Mouse (Mus musculus) WW6 (cell line): Measurements from ENCODE around the gene Gm20517.
"Not testable (repeated sequence)": the region's sequence is repeated elsewhere in the genome, so short reads cannot be mapped to it uniquely, and the experiment has no call there.

ENCODE experiments used
- DNase-seq: peaks from one replicate; pipeline ENCODE4 v3.0.0-alpha.2; 2013; ENCODE audit warnings: low read depth, low spot score

The Gm20517 gene

DNA sequence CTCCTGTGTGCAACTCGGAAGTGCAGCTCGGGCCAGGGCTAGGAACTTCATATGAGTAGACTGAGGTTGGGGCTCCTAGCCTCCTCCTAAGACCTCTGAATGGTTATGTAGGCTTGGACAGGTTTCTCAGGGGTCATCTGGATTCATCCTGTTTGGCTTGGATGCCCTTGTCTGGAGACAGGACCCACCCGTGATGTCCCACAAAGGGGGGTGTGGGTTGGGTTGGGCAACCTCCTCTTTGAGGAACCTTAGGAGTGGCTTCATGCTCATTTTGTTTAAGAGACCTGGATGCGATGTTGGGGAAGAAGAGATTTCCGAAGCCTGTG, 14.6 kb upstream of the Gm20517 start:
- DNase-seq: no peak

- DNase-seq: no peak
Observed at GRCm38 (mm10) chr17:47597261-47597660, 14.1 kb upstream of the Gm20517 start.

GRCm38 (mm10) chr17:47597838-47598579, 13.4 kb upstream of the Gm20517 start:
- peak; percentile 46 for DNase-seq

GRCm38 (mm10) chr17:47598580-47599304, 12.6 kb upstream of the Gm20517 start:
- DNase-seq: not testable (repeated sequence)

DNA sequence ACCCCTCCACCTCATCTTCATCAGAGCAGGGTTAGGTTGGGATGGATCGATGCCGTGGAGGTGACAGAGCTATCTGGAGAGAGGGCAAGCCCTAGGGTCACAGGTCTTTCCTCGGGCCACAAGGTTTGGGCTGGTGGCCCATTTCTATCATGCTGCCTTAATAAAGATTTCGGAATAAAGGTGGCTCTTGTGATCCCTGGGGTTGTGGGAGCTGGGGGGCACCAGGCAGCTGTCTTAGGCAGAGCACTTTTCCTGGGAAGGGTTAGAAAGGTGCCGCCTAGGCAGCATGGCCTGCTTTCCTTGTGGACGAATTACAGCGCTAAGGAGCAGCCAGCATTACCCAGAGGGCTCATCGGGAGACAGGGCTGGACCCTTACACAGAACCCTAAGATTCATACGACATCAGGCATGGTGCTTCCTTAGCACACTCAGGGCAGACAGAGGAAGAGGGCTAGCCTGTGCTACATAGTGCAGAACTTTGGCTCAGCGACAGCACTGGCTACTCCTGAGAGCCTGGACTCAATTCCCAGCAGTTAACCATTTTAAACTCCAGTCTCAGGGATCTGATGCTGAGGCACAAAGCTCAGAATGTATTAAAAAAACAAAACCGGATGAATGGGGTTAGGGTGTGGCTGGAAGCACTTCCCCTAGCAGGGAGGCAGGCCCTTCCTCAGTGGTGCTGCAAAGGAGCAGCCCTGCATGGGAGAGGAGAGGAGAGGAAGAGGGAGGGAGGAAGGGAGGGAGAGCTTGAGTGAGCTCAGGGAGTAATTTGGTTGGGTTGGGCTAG, 11.7 kb upstream of the Gm20517 start:
- no peak for DNase-seq

DNA sequence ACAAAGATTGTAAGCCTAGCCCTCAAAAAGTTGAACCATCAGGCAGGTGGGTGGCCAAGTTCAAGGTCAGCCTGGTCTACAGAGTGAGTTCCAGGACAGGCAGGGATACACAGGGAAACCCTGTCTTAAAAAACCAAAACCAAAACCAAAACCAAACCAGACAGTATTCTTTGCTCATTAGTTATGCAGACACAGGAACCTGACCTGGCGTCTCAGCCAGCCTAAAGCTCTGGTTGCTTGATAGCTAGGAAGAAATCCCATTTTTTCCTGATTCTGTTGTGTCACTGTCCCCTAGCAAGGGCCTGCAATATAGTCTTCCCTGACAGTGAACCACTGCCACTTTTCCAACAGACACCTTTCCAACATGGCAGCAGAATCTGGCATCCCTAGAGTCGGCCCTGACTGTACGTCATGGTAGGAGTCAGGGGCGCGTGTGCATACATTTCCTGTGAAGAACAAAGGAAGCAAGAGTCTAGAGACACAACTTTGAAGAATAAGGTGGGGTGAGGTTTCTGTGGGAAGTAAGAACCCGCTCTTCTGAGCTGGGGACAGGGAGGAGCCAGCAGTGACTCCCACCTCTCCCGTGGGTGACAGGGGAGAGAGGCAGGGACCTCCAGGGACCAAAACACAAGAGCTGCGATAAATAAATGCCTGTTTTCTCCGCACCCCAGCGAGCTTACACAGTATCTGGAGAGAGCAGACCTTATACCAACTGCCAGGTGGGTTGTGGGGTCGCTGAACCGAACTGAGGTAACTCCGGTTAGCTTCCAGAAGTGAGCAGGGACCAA, 10.6 kb upstream of the Gm20517 start:
- DNase-seq: no peak

- no peak for DNase-seq
Observed at GRCm38 (mm10) chr17:47601389-47601755, 10.0 kb upstream of the Gm20517 start.

DNA sequence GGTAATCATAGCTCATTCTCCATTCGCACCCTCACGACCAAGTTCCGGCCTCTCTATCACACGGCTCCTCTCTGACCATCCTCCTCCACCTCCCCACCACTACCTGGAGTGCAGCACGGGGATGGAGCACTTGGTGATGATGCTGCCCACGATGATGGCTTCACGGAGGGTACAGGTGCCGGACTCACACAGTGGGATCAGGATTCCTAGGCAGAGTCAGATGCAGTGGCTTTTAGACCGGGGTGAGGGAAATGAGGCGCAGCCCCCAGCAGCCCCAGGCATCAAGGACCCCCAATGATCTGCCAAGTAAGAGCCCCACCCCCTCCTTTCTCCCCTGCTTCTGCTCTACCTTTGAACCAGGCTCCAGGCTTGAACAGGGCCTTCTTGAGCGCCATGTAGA, 9.1 kb upstream of the Gm20517 start:
- no peak for DNase-seq

- no peak for DNase-seq
Observed at GRCm38 (mm10) chr17:47606220-47606619, 5.2 kb upstream of the Gm20517 start.

DNA sequence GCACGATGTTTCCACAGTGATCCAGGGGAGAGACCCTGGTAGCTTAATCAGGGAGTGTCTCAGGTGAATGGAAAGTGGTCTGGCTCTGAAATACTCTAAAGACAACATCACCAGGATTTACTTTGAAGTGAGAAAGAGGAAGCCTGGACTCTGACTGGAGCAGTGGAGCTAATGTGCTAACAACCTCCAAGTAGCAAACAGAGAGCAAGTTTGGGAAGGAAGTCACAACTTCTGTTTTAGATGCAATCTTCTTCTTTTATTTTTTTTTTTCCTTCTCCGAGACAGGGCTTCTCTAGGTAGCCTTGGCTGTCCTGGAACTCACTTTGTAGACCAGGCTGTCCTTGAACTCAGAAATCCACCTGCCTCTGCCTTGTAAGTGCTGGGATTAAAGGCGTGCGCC, 2.2 kb upstream of the Gm20517 start:
- DNase-seq: no peak

DNA sequence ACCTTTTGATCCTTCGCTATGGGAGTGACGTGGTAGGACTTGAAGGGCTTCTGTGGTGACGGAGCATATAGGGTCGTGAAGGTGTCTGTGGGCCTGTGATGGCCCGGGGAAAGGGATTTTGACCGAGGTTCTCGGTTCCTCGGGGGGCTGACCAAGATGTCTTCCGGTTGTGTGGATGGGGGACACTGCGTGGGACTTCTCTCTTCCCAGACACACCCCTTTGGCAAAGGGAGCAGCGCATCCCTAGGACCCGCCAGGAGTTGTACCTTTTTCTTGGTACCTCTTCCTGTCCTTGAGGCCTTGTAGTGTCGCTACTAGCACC, 233 bp downstream of the Gm20517 start:
- no peak for DNase-seq

GRCm38 (mm10) chr17:47614018-47614417, 2.6 kb downstream of the Gm20517 start:
- DNase-seq: no peak

GRCm38 (mm10) chr17:47616119-47616518, 4.7 kb downstream of the Gm20517 start:
- DNase-seq: no peak

GRCm38 (mm10) chr17:47616652-47617051, 5.3 kb downstream of the Gm20517 start:
- no peak for DNase-seq

GRCm38 (mm10) chr17:47617605-47618307, 6.4 kb downstream of the Gm20517 start:
- no peak for DNase-seq

- DNase-seq: no peak
Observed at GRCm38 (mm10) chr17:47618556-47619311, 7.3 kb downstream of the Gm20517 start.

DNA sequence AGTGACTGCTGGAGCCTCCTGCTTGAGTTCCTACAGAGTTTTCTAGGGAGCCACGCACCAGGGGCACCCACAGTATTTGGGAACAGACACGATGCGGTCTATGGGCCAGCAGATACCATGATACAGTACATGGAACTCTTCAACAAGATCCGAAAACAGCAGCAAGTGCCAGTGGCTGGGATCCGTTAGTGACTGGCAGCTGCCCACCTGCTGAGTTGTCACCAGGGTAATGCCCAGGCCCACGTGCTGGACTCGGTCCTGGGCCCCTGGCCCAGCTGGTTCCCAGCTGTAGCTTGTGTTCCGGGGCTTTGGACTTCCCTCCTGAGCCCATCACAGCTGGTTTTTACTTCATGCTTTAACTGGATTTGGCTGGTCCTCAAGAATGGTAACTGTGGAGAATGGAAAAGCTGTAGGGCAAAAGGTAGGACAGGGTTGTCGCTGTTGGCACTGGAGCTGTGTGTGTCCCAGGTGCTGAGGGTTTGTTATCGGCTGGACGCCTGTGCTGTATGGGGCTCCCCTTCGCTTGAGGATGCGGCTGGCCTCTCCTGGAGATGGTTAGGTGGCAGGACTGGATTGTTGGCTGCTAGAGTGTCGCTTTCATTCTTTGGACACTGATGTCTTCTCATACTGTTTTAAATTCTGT, 11.6 kb downstream of the Gm20517 start:
- no peak for DNase-seq

GRCm38 (mm10) chr17:47624572-47624971, 13.2 kb downstream of the Gm20517 start:
- DNase-seq: not testable (repeated sequence)

DNA sequence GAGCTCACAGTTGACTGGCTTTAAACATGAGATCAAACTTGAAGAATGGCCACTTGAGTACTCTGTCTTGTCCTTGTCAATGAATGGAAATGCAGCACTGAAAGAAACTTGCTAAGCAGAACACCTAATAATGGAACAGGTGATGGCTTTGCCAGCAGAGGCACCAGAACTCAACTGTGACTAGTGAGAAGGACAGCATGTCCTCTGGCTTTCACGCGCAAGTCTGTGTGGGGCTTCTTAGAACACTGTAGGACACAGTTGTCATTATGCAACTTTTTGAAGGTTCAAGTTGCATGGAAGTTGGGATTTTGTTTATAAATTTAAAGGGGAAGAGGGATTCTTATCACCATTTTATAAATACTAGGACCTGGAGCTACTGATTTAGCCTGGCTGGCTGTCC, 13.7 kb downstream of the Gm20517 start:
- no peak for DNase-seq

DNA sequence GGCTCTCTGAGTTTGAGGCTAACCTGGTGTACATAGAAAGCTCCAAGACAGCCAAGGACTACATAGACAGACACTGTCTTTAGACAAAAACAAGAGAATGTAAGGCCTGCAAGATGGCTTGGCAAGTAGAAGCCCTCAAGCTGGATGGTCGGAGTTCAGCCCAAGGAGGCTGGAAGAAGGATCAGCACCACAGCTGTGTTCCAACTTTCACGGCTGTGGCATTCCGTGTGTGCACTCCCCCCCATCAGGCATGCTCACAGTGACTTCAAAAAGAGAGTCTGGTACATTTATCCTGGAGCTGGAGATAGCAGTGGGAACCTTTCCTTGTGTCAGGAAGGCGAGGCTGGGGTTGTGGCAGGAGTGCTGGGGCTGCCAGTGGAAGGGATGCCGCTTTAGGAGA, 14.6 kb downstream of the Gm20517 start:
- DNase-seq: no peak
